9 mouse cellular contexts compared by ENCODE assay signal in genomic region chr7:6194129-6194528, GRCm38 (mm10). TPM values are rescaled to one million over a fixed set of nuclear protein-coding genes. Genes with fewer than 3 reads are reported as not detected.
A peak's percentile ranks its signal among the peaks of the same experiment; 100 is the strongest.
DNase-seq lines count a peak whose midpoint lies in the region; TF ChIP-seq lines count a peak whose summit lies in the region.
"Had no signal": no experiment of that assay in that cellular context is flagged by ENCODE, and none has a peak within 500 bp of the region (broad histone marks: within the 10 kb centered on the region; RNA-seq: fewer than 3 reads in every experiment).

No protein-coding gene starts in this region.

- DNase-seq in ES-E14 (ENCODE audit: low read depth, low spot score) = peak; percentile 58
- DNase-seq in adrenal gland, adult 2 months = peak; percentile 46
- DNase-seq in embryonic facial prominence, embryonic 10.5 days (ENCODE audit: low spot score) = peak; percentile 71
- DNase-seq in heart, postnatal 10 days = peak; percentile 55 to 82
- peak; percentile 61 to 83 for DNase-seq in kidney, postnatal 36 days
- peak; percentile 69 for DNase-seq in lung, postnatal 36 days
- peak; percentile 83 for DNase-seq in retina, embryonic 14.5 days (ENCODE audit: low spot score)
- no peak for DNase-seq in frontal cortex, postnatal 14 days (ENCODE audit: low spot score in 2 of 2)

- no peak overlapping the region for H3K9ac ChIP-seq in ES-E14 (ENCODE audit: insufficient read depth, low read depth, low read length, poor library complexity, severe bottlenecking)

- H3K4me1 ChIP-seq in ES-E14 (ENCODE audit: control insufficient read depth in 2 of 2, insufficient read depth in 2 of 2, low read length in 2 of 2, poor library complexity in 1 of 2) = no peaks in the 10 kb centered on the region
- H3K4me1 ChIP-seq in embryonic facial prominence, embryonic 10.5 days = no peaks in the 10 kb centered on the region

- no peaks in the 10 kb centered on the region for H3K9me3 ChIP-seq in ES-E14 (ENCODE audit: control insufficient read depth, insufficient read depth, low read depth, low read length)
- peaks cover 12% of the 10 kb centered on the region for H3K9me3 ChIP-seq in embryonic facial prominence, embryonic 10.5 days

- 21% methylated on average over 5 of the region's 5 CpGs for WGBS in embryonic facial prominence, embryonic 10.5 days

- intact Hi-C loops in heart, postnatal 10 days (cut with DNase I) = loop anchor here (1.0 kb wide), 1 partner anchor 67 kb away; no protein-coding TSS in a partner anchor

- no peak overlapping the region for H3K27ac ChIP-seq in ES-E14 (ENCODE audit: insufficient read depth, low read depth, low read length, poor library complexity, severe bottlenecking)
- no peak overlapping the region for H3K27ac ChIP-seq in embryonic facial prominence, embryonic 10.5 days (replicated peaks)
- H3K27ac ChIP-seq: macrophage had no signal

- H3K36me3 ChIP-seq in ES-E14 (ENCODE audit: control insufficient read depth, insufficient read depth, low read length, poor library complexity, severe bottlenecking) = peaks cover 3% of the 10 kb centered on the region; the same call in 1 of the 2 replicates
- peaks cover 17% of the 10 kb centered on the region for H3K36me3 ChIP-seq in embryonic facial prominence, embryonic 10.5 days (replicated peaks)

- no peak overlapping the region for H3K4me3 ChIP-seq in ES-E14 (ENCODE audit: insufficient read depth in 1 of 2, low read depth in 1 of 2, low read length in 2 of 2, poor library complexity in 1 of 2, severe bottlenecking in 1 of 2)
- H3K4me3 ChIP-seq in embryonic facial prominence, embryonic 10.5 days = no peak overlapping the region

- in situ Hi-C loops in ES-E14 (cut with MboI; ENCODE audit: low sequenced_read_pairs in 2 of 2, unreplicated experiment in 2 of 2) = loop anchor here in 1 of 2 experiments (10.0 kb wide), 1 partner anchor 69 kb away; no protein-coding TSS in a partner anchor

- peaks cover 9% of the 10 kb centered on the region for H3K27me3 ChIP-seq in embryonic facial prominence, embryonic 10.5 days (replicated peaks; ENCODE audit: low read depth, poor library complexity, severe bottlenecking)

TF ChIP-seq in ES-E14, 5 proteins besides CTCF, POLR2A, EP300 and RAD21:
- TF ChIP-seq MAFK (IDR thresholded peaks at IDR 0.05; ENCODE audit: insufficient read depth, low read depth, low read length) (no peak), ZC3H11A (IDR thresholded peaks at IDR 0.05; ENCODE audit: borderline replicate concordance, low read depth, low read length) (0 out of 2 replicates have a peak, but pooled peaks have one; percentile 22)

RNA-seq across cellular contexts. Expression of gene Galp, which starts 2.8 kb away (rescaled TPM):
- total RNA-seq in ES-E14 (2012; rRNA removed) = not detected in 2 replicates
- not detected for total RNA-seq in adrenal gland, adult 2 months (2021)
- polyA plus RNA-seq in adrenal gland, adult 2 months (2012; rRNA removed) = not detected in 2 replicates
- not detected in 2 replicates for polyA plus RNA-seq in embryonic facial prominence, embryonic 10.5 days (2016; fragmentation: Nextera tagmentation; extraction: Ambion mirVana)
- total RNA-seq in heart, postnatal 10 days (2021) = not detected
- polyA plus RNA-seq: macrophage had no signal

RNA-seq across cellular contexts. Expression of gene Zfp444, which starts 22.1 kb away (rescaled TPM):
- total RNA-seq in ES-E14 (2012; rRNA removed) = 16.6 and 21.6 TPM in 2 replicates
- total RNA-seq in adrenal gland, adult 2 months (2021) = 10 to 100 TPM; 22.5 to 31.1 TPM
- 50.7 and 61.8 TPM in 2 replicates for polyA plus RNA-seq in adrenal gland, adult 2 months (2012; rRNA removed)
- polyA plus RNA-seq in embryonic facial prominence, embryonic 10.5 days (2016; fragmentation: Nextera tagmentation; extraction: Ambion mirVana) = 85.1 and 86.3 TPM in 2 replicates
- total RNA-seq in heart, postnatal 10 days (2021) = 10 to 100 TPM; 11.8 to 13.8 TPM

RNA-seq across cellular contexts. Expression of gene Zscan5b, which starts 27.9 kb away (rescaled TPM):
- 2.1 and 3.3 TPM in 2 replicates for total RNA-seq in ES-E14 (2012; rRNA removed)
- not detected for total RNA-seq in adrenal gland, adult 2 months (2021)
- not detected in 2 replicates for polyA plus RNA-seq in adrenal gland, adult 2 months (2012; rRNA removed)
- not detected in 2 replicates for polyA plus RNA-seq in embryonic facial prominence, embryonic 10.5 days (2016; fragmentation: Nextera tagmentation; extraction: Ambion mirVana)
- total RNA-seq in heart, postnatal 10 days (2021) = not detected
- polyA plus RNA-seq: macrophage had no signal

RNA-seq across cellular contexts. Expression of gene Zfp787, which starts 38.3 kb away (rescaled TPM):
- total RNA-seq in ES-E14 (2012; rRNA removed) = 20.9 and 29.0 TPM in 2 replicates
- total RNA-seq in adrenal gland, adult 2 months (2021) = 10 to 100 TPM; 41.8 to 41.9 TPM
- polyA plus RNA-seq in adrenal gland, adult 2 months (2012; rRNA removed) = 73.8 and 87.1 TPM in 2 replicates
- polyA plus RNA-seq in embryonic facial prominence, embryonic 10.5 days (2016; fragmentation: Nextera tagmentation; extraction: Ambion mirVana) = 23.5 and 26.1 TPM in 2 replicates
- total RNA-seq in heart, postnatal 10 days (2021) = 10 to 100 TPM; 44.2 to 48.6 TPM

RNA-seq across cellular contexts. Expression of gene Epp13, which starts 58.4 kb away (rescaled TPM):
- total RNA-seq in ES-E14 (2012; rRNA removed) = 9.7 and 12.4 TPM in 2 replicates
- not detected for total RNA-seq in adrenal gland, adult 2 months (2021)
- polyA plus RNA-seq in adrenal gland, adult 2 months (2012; rRNA removed) = not detected in 2 replicates
- polyA plus RNA-seq in embryonic facial prominence, embryonic 10.5 days (2016; fragmentation: Nextera tagmentation; extraction: Ambion mirVana) = not detected in 2 replicates
- not detected for total RNA-seq in heart, postnatal 10 days (2021)
- polyA plus RNA-seq: macrophage had no signal

Comparison
In these comparisons a context has a peak if more than half of its experiments do, and no peak if none do; other contexts are left out.
1. DNase-seq: peak in ES-E14 (single experiment), adrenal gland, adult 2 months (single experiment), embryonic facial prominence, embryonic 10.5 days (single experiment), heart, postnatal 10 days (2 of 2), kidney, postnatal 36 days (2 of 2), lung, postnatal 36 days (single experiment) and retina, embryonic 14.5 days (single experiment); none in frontal cortex, postnatal 14 days (0 of 2).